Mouse (Mus musculus): ENCODE data around the gene S100a3. TPM values are rescaled to one million over a fixed set of nuclear protein-coding genes. Genes with fewer than 3 reads are reported as not detected.

The S100a3 gene
- total and polyA plus RNA-seq, 3 experiments = not detected

GRCm38 (mm10) chr3:90526076-90526475 is 34.3 kb upstream of the S100a3 start:
- dilution Hi-C loops (cut with MboI; ENCODE audit: extremely low pct_ligation_motif_present, extremely low pct_unique_long_range_greater_than_20kb, low sequenced_read_pairs) = no loop called here
- Histone ChIP-seq H3K9me3 (replicated peaks; ENCODE audit: low read length) (no peaks in the 10 kb centered on the region), H3K27me3 (replicated peaks) (peaks cover 4% of the 10 kb centered on the region), H3K4me2 (ENCODE audit: insufficient read depth, low read depth, poor library complexity, severe bottlenecking) (no peak overlapping the region), H3K4me1 (ENCODE audit: control insufficient read depth in 1 of 2, insufficient read depth in 2 of 2) (peaks cover 0 to 4% of the 10 kb centered on the region in 2 experiments; a peak in 1 of 4 replicates), H3K4me3 (replicated peaks in 1 of 3; ENCODE audit: low read depth in 2 of 3, low read length in 2 of 3, poor library complexity in 1 of 3) (no peak overlapping the region), H3K79me2 (replicated peaks; ENCODE audit: control insufficient read depth, extremely low read depth, insufficient read depth, poor library complexity, severe bottlenecking) (no peaks in the 10 kb centered on the region), H3K36me3 (replicated peaks in 1 of 2; ENCODE audit: control insufficient read depth in 1 of 2, insufficient read depth in 1 of 2, low read length in 1 of 2) (peaks cover 2 to 14% of the 10 kb centered on the region in 2 experiments), H3K27ac (ENCODE audit: insufficient read depth, low read depth) (no peak overlapping the region), H3K9ac (ENCODE audit: insufficient read depth, low read depth) (no peak overlapping the region)
- TF ChIP-seq UBTF (IDR thresholded peaks at IDR 0.05; ENCODE audit: low read depth, low read length) (no peak), USF1 (IDR thresholded peaks at IDR 0.05; ENCODE audit: low read depth, low read length) (no peak), NELFE (IDR thresholded peaks at IDR 0.05; ENCODE audit: low read depth, low read length) (no peak), POLR2A (IDR thresholded peaks at IDR 0.05; ENCODE audit: low read depth, low read length) (no peak), CHD1 (IDR thresholded peaks at IDR 0.05; ENCODE audit: low read depth, low read length) (no peak), MXI1 (IDR thresholded peaks at IDR 0.05; ENCODE audit: low read depth, low read length) (no peak), KAT2A (IDR thresholded peaks at IDR 0.05; ENCODE audit: insufficient replicate concordance, low read length) (no peak), MAFK (IDR thresholded peaks at IDR 0.05; ENCODE audit: insufficient replicate concordance, low read length) (no peak), TCF12 (IDR thresholded peaks at IDR 0.05; ENCODE audit: low read depth, low read length) (no peak), SIN3A (IDR thresholded peaks at IDR 0.05; ENCODE audit: low read length) (no peak), EP300 (IDR thresholded peaks at IDR 0.05; ENCODE audit: low read length) (no peak), JUN (IDR thresholded peaks at IDR 0.05; ENCODE audit: insufficient read depth, low read depth, low read length) (no peak), USF2 (conservative IDR thresholded peaks at IDR 0.05; ENCODE audit: low read depth, low read length) (no peak), NRF1 (IDR thresholded peaks at IDR 0.05; ENCODE audit: low read depth, low read length) (no peak), ETS1 (conservative IDR thresholded peaks at IDR 0.05; ENCODE audit: low read depth, low read length) (no peak), ZC3H11A (IDR thresholded peaks at IDR 0.05; ENCODE audit: low read depth, low read length) (no peak), SMC3 (IDR thresholded peaks at IDR 0.05; ENCODE audit: low read depth, low read length) (no peak), IRF4 (IDR thresholded peaks at IDR 0.05; ENCODE audit: low read depth, low read length) (no peak), ZMIZ1 (IDR thresholded peaks at IDR 0.05; ENCODE audit: low read depth, low read length) (no peak), RAD21 (IDR thresholded peaks at IDR 0.05; ENCODE audit: low read depth, low read length) (no peak)
- DNase-seq (ENCODE audit: extremely low read depth) = no peak
- in situ Hi-C loops (cut with MboI; ENCODE audit: low pct_ligation_motif_present, low pct_unique_long_range_greater_than_20kb, low sequenced_read_pairs) = no loop called here

- in situ Hi-C loops (cut with MboI; ENCODE audit: low pct_ligation_motif_present, low pct_unique_long_range_greater_than_20kb, low sequenced_read_pairs) (no loop called here), dilution Hi-C loops (cut with MboI; ENCODE audit: extremely low pct_ligation_motif_present, extremely low pct_unique_long_range_greater_than_20kb, low sequenced_read_pairs) (no loop called here)
- peaks cover 2 to 14% of the 10 kb centered on the region in 2 experiments for H3K36me3 ChIP-seq (replicated peaks in 1 of 2; ENCODE audit: control insufficient read depth in 1 of 2, insufficient read depth in 1 of 2, low read length in 1 of 2)
- peaks cover 0 to 4% of the 10 kb centered on the region in 2 experiments; a peak in 1 of 4 replicates for H3K4me1 ChIP-seq (ENCODE audit: control insufficient read depth in 1 of 2, insufficient read depth in 2 of 2)
- no peaks in the 10 kb centered on the region for H3K79me2 ChIP-seq (replicated peaks; ENCODE audit: control insufficient read depth, extremely low read depth, insufficient read depth, poor library complexity, severe bottlenecking)
- no peak within 1 kb of the TSS for H3K27ac ChIP-seq (ENCODE audit: insufficient read depth, low read depth)
- peaks cover 4% of the 10 kb centered on the region for H3K27me3 ChIP-seq (replicated peaks)
- H3K4me2 ChIP-seq (ENCODE audit: insufficient read depth, low read depth, poor library complexity, severe bottlenecking) = no peak within 1 kb of the TSS
- no peaks in the 10 kb centered on the region for H3K9me3 ChIP-seq (replicated peaks; ENCODE audit: low read length)
- no peak for TF ChIP-seq ZMIZ1 (IDR thresholded peaks at IDR 0.05; ENCODE audit: low read depth, low read length)
- TF ChIP-seq GABPA (IDR thresholded peaks at IDR 0.05; ENCODE audit: insufficient replicate concordance, low read depth, low read length) = no peak
- TF ChIP-seq E2F4 (IDR thresholded peaks at IDR 0.05; ENCODE audit: insufficient replicate concordance, low read depth, low read length) = no peak
- no peak for TF ChIP-seq POLR2A (IDR thresholded peaks at IDR 0.05; ENCODE audit: low read depth, low read length)
- no peak within 1 kb of the TSS for H3K9ac ChIP-seq (ENCODE audit: insufficient read depth, low read depth)
- DNase-seq (ENCODE audit: extremely low read depth) = no peak
- H3K4me3 ChIP-seq (replicated peaks in 1 of 3; ENCODE audit: low read depth in 2 of 3, low read length in 2 of 3, poor library complexity in 1 of 3) = no peak within 1 kb of the TSS
Measured at GRCm38 (mm10) chr3:90526580-90526979, 33.8 kb upstream of the S100a3 start, which contains the start of gene S100a14. Gene S100a14, plus strand, starts transcription at chr3:90526856.
